Mouse (Mus musculus) forebrain, embryonic 11.5 days (tissue): ENCODE measurements around the gene Pitpnc1. TPM values are rescaled to one million over a fixed set of nuclear protein-coding genes. Genes with fewer than 3 reads are reported as not detected.
A peak's percentile ranks its signal among the peaks of the same experiment; 100 is the strongest.

Source experiments
- ATAC-seq: fragments of 200-750 bp; cut with Nextera tagmentation; replicated peaks from 2 replicates; pipeline ENCODE4 v1.8.0; 2017; ENCODE audit warnings: moderate TSS enrichment; ENCODE audit not compliant: low FRiP score
- DNase-seq: peaks from one replicate; pipeline ENCODE4 v3.0.0-alpha.2; 2017; ENCODE audit warnings: low spot score
- H3K27ac ChIP-seq: fragments of 300-500 bp; sonication (generic); 2 replicates; pipeline ENCODE4 v1.5.1; 2014; ENCODE audit warnings: low read depth, low read length
- H3K27me3 ChIP-seq: fragments of 300-500 bp; sonication (generic); 2 replicates; pipeline ENCODE4 v1.6.1; 2014; ENCODE audit warnings: mild to moderate bottlenecking, low read length, mixed read lengths; ENCODE audit not compliant: control insufficient read depth, insufficient read depth
- H3K36me3 ChIP-seq: fragments of 300-500 bp; sonication (generic); 2 replicates; pipeline ENCODE4 v1.6.1; 2014; ENCODE audit warnings: mild to moderate bottlenecking, low read length, moderate library complexity, mixed read lengths; ENCODE audit not compliant: control insufficient read depth, insufficient read depth
- H3K4me1 ChIP-seq: fragments of 300-500 bp; sonication (generic); replicated peaks from 2 replicates; pipeline ENCODE4 v1.6.1; 2014; ENCODE audit warnings: low read length, mixed read lengths; ENCODE audit not compliant: control insufficient read depth, insufficient read depth
- H3K4me2 ChIP-seq: fragments of 300-500 bp; sonication (generic); 2 replicates; pipeline ENCODE4 v1.6.1; 2014; ENCODE audit warnings: low read depth, mild to moderate bottlenecking, low read length, moderate library complexity, mixed read lengths; ENCODE audit not compliant: severe bottlenecking
- H3K4me3 ChIP-seq: fragments of 300-500 bp; sonication (generic); 2 replicates; pipeline ENCODE4 v1.5.1; 2014; ENCODE audit warnings: low read depth, low read length
- H3K9ac ChIP-seq: fragments of 300-500 bp; sonication (generic); 2 replicates; pipeline ENCODE4 v1.6.1; 2014; ENCODE audit warnings: low read length
- H3K9me3 ChIP-seq: fragments of 300-500 bp; sonication (generic); 2 replicates; pipeline ENCODE4 v1.6.1; 2016; ENCODE audit warnings: low read length, mixed read lengths; ENCODE audit not compliant: control insufficient read depth
- WGBS: fragments of 180-500 bp; shearing (Covaris S2); extraction: QIAGEN DNeasy Blood & Tissue Kit; methylation state at CpG from one replicate; pipeline ENCODE4 v1.1.7; 2014; 5-methylcytosine and 5-hydroxymethylcytosine counted together
- polyA plus RNA-seq: library from polyadenylated mRNA; unstranded; fragments of >200 nt; fragmentation: Nextera tagmentation; extraction: Ambion mirVana; gene quantifications from 2 replicates; pipeline ENCODE4 v1.2.1, GENCODE M21; 2014

Gene Pitpnc1
- polyA plus RNA-seq, 1 experiment from 2014 or later: 35.7 TPM

DNA sequence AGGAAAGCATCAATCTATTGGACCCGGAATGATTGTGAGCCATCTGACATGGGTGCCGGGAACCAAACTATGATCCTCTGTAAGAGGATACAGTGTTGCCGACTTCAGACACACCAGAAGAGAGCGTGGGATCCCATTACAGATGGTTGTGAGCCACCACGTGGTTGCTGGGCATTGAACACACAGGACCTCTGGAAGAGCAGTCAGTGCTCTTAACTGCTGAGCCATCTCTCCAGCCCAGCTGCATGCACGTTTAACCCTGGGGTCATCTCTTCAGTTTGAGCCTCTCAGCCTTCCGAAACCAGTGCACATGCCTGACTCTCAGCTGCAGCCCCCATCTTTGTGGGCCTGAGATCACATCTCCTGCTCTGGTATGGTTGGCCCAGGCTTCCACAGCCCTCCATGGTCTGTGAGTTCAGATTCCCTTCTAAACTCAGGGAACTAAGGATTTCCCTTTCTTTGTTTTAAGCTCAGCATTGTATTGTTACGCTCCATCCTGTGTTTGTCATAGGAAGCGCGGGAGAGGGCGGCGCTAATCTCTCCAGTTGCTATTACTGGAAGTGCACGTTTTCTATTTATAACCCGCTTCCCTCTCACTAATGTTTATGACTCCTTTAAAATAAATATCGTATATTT lies 135.5 kb downstream of the Pitpnc1 start:
- no peak overlapping the region for H3K4me2 ChIP-seq
- H3K4me1 ChIP-seq: peaks cover 3% of the 10 kb centered on the region; the same call in 1 of the 2 replicates
- WGBS: 87% methylated on average over 15 of the region's 15 CpGs
- no peak overlapping the region for H3K4me3 ChIP-seq
- no peak overlapping the region for H3K9ac ChIP-seq
- no peaks in the 10 kb centered on the region for H3K27me3 ChIP-seq
- DNase-seq (no peak), ATAC-seq (no peak)
- no peaks in the 10 kb centered on the region; the same call in 1 of the 2 replicates for H3K9me3 ChIP-seq
- no peaks in the 10 kb centered on the region; the same call in 1 of the 2 replicates for H3K36me3 ChIP-seq
- no peak overlapping the region for H3K27ac ChIP-seq

DNA sequence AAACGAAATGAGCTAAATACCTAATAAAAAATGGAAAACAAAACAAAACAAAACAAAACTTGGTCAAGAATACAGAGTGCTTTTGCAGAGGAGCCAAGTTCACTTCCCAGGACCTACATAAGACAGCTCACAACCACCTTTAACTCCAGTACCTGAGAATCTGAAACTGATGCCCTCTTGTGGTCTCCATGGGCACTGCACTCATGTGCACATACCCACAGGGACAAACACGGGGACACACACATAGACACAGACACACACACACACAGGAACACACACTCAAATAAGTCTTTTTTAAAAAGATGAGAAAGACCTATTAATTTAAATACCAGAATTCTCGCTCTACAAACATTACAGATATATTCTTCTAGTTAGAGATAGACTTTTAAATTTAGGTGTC lies 137.6 kb downstream of the Pitpnc1 start:
- ATAC-seq (no peak), DNase-seq (no peak)
- H3K27ac ChIP-seq: no peak overlapping the region
- H3K4me1 ChIP-seq: no peaks in the 10 kb centered on the region; the same call in 1 of the 2 replicates
- H3K4me2 ChIP-seq: no peak overlapping the region
- H3K9me3 ChIP-seq: no peaks in the 10 kb centered on the region; the same call in 1 of the 2 replicates
- no peaks in the 10 kb centered on the region; the same call in 1 of the 2 replicates for H3K36me3 ChIP-seq
- no peak overlapping the region for H3K4me3 ChIP-seq
- H3K27me3 ChIP-seq: no peaks in the 10 kb centered on the region
- 95% methylated on average over 3 of the region's 3 CpGs for WGBS
- H3K9ac ChIP-seq: no peak overlapping the region

DNA sequence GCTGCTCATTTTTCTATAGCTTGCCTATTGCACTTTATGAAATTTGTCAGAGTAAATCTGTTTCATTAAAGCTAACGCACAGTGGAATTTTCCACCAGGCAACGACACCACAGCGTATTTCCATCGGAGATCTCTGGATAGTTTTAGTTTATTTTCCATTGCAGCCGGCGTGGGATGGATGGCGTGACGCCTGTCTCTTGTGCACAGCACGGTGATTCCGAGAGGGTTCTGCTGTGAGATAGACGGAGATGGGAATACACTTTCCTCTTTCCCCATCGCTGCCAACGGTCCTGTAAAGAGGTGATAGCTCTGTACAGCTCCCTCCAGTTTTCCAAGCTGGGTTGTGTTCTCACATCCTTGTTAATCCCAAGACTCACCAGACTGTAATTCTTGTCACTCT lies 138.2 kb downstream of the Pitpnc1 start:
- 98% methylated on average over 13 of the region's 13 CpGs for WGBS
- no peak overlapping the region for H3K4me3 ChIP-seq
- DNase-seq: no peak
- H3K9ac ChIP-seq: no peak overlapping the region
- no peak overlapping the region for H3K4me2 ChIP-seq
- no peaks in the 10 kb centered on the region for H3K4me1 ChIP-seq
- H3K27me3 ChIP-seq: no peaks in the 10 kb centered on the region
- H3K9me3 ChIP-seq: no peaks in the 10 kb centered on the region; the same call in 1 of the 2 replicates
- H3K36me3 ChIP-seq: no peaks in the 10 kb centered on the region; the same call in 1 of the 2 replicates
- no peak for ATAC-seq
- no peak overlapping the region for H3K27ac ChIP-seq

DNA sequence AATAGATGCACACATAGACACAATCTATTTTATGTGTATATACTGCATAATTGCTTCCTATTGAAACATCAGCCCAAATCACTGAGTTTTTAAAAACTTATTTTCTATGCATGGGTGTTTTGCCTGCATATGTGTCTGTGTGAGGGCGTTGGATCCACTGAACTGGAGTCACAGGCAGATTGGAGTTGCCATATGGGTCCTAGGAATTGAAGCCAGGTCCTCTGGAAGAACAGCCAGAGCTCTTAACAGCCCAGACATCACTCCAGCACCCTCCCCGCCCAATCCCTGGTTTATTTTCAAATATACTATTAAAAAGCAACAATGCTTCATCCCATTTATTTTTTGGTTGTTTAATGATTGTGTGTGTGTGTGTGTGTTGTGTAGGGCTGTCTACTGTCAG lies 139.1 kb downstream of the Pitpnc1 start:
- no peak for ATAC-seq
- H3K4me3 ChIP-seq: no peak overlapping the region
- H3K4me1 ChIP-seq: no peaks in the 10 kb centered on the region
- no peak for DNase-seq
- no peaks in the 10 kb centered on the region for H3K27me3 ChIP-seq
- no peaks in the 10 kb centered on the region; the same call in 1 of the 2 replicates for H3K9me3 ChIP-seq
- H3K9ac ChIP-seq: no peak overlapping the region
- no peak overlapping the region for H3K4me2 ChIP-seq
- H3K27ac ChIP-seq: no peak overlapping the region
- H3K36me3 ChIP-seq: no peaks in the 10 kb centered on the region; the same call in 1 of the 2 replicates
- 94% methylated on average over 2 of the region's 2 CpGs for WGBS

DNA sequence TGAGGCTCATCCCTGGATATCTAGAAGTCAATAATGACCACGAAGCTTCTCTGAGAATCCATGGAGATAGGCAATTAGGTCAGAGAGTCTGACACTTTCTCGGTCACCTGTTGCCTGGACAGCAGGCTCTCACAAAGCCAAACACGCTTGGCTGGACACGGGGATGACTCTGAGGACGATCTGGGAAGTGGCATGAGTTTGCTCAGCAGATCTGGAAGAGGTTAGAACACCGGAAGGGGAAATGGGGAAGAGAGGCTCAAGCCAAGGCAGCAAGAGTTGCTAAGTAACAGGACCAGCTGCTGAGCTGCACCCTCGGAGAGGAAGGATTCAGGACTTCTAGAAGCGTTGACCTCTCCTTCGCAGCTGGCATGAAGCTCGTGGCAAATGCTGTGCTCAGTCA lies 143.2 kb downstream of the Pitpnc1 start:
- Histone ChIP-seq H3K27ac (no peak overlapping the region), H3K9ac (no peak overlapping the region), H3K4me2 (no peak overlapping the region), H3K36me3 (no peaks in the 10 kb centered on the region), H3K27me3 (no peaks in the 10 kb centered on the region), H3K4me3 (no peak overlapping the region), H3K9me3 (no peaks in the 10 kb centered on the region), H3K4me1 (peaks cover 7% of the 10 kb centered on the region; the same call in 1 of the 2 replicates)
- DNase-seq (no peak), ATAC-seq (no peak)
- 88% methylated on average over 10 of the region's 10 CpGs for WGBS

DNA sequence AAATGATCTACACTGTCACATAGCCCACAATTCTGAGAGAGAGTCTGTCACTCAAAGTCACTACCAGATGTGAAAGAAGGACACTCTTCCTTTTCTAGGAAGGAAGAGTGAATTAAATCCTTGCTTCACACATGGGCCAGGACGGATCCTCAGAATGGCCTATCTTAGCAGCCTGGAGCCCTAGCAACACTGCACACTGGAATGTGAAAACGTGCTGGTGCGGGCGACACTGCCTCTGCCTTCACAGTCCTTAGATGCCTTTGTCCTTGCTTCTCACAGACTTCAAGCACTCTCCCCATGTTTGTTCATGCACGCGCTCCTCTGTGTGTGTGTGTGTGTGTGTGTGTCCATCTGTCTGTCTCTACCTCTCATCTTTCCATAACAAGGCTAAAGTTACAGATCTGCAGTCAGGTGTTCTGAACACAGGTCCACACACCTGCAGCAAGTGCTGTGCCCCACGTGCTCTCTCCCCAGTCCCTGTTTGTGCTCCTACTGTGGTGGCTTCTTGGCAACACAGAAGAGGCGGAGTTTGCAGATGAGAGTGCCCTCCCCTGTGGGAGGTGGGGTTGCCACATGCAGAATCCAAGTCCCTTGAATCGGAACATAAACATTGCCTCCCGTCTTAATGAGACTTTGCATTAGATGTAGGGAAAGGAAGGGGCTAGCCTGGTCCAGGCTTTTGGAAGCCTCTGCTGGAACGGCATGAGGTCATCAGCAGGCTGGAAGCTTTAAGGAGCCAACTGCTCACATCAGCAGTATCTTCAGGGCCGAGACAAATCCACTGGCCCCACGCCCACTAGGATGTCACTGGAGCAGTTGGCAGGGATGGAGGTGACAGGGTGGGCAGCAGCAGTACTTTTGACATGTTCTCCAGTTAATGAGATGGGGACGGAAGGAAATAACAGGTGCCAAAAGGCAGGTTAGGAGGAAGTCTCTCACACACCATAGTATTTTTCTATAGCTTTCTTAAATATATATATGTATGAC lies 144.5 kb downstream of the Pitpnc1 start:
- peaks cover 7% of the 10 kb centered on the region; the same call in 1 of the 2 replicates for H3K4me1 ChIP-seq
- 49% methylated on average over 14 of the region's 14 CpGs for WGBS
- no peaks in the 10 kb centered on the region for H3K27me3 ChIP-seq
- no peaks in the 10 kb centered on the region for H3K9me3 ChIP-seq
- H3K4me3 ChIP-seq: no peak overlapping the region
- H3K9ac ChIP-seq: no peak overlapping the region
- H3K27ac ChIP-seq: peak overlapping the region; percentile 34; the same call in 1 of the 2 replicates
- ATAC-seq (peak; percentile 42; the same call in 1 of the 2 replicates), DNase-seq (peak; percentile 65)
- no peaks in the 10 kb centered on the region for H3K36me3 ChIP-seq
- H3K4me2 ChIP-seq: no peak overlapping the region

DNA sequence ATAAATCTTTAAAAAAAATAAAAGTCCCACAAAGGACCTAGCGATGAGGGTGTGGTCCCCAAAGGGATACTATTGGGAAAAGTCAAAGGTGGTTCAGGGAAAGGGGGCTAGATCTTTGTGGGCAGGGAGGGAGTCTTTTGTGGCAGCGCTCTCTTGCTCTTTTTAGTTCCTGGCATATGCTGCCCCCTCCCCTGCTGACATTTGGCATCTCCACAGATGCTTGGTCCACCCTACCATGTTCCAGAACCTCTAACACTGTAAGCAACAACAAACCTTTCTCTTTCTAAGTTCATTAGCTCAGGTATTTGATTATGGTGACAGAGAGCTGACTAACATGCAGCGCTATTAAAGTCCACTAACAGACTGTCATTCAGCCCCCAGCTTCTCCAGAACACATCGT lies 145.3 kb downstream of the Pitpnc1 start:
- Histone ChIP-seq H3K4me1 (peaks cover 7% of the 10 kb centered on the region; the same call in 1 of the 2 replicates), H3K27ac (no peak overlapping the region), H3K4me2 (no peak overlapping the region), H3K27me3 (no peaks in the 10 kb centered on the region), H3K9me3 (no peaks in the 10 kb centered on the region), H3K4me3 (no peak overlapping the region), H3K36me3 (no peaks in the 10 kb centered on the region), H3K9ac (no peak overlapping the region)
- ATAC-seq (no peak), DNase-seq (no peak)
- WGBS: 79% methylated on average over 4 of the region's 4 CpGs

DNA sequence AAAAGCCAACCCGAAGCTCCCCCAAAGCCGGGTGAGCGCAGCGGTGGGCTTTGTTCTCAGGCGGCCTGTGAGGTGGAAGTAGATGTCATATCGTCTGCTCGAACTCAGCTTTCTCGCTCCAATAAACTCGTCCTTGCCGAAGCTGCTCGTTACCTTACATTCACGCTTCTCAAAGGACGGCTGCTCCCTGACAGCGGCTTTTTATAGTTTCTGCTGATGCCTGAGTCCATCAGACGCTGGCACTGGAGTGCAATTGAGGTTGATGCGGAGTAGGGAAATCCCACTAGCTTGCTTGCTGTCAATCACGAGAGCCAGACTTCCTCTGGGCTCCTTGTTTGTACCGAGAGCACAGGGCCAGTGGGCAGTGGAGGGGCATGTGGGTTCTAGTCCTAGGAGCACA lies 147.3 kb downstream of the Pitpnc1 start:
- H3K4me1 ChIP-seq: peaks cover 7% of the 10 kb centered on the region; the same call in 1 of the 2 replicates
- H3K27ac ChIP-seq: no peak overlapping the region
- no peaks in the 10 kb centered on the region for H3K9me3 ChIP-seq
- H3K4me3 ChIP-seq: no peak overlapping the region
- WGBS: 68% methylated on average over 18 of the region's 18 CpGs
- no peaks in the 10 kb centered on the region for H3K36me3 ChIP-seq
- H3K27me3 ChIP-seq: no peaks in the 10 kb centered on the region
- no peak overlapping the region for H3K9ac ChIP-seq
- no peak for ATAC-seq
- no peak overlapping the region for H3K4me2 ChIP-seq
- DNase-seq: no peak
